Mouse (Mus musculus): Measurements from ENCODE around the gene Zranb3.
"Not testable (repeated sequence)": the region's sequence is repeated elsewhere in the genome, so short reads cannot be mapped to it uniquely, and the experiment has no call there.

Zranb3 gene

GRCm38 (mm10) chr1:128060655-128061344 lies 42.0 kb downstream of the Zranb3 start:
- peak in 1 of 2 experiments; percentile 10 for DNase-seq

- DNase-seq, result no peak
Measured at GRCm38 (mm10) chr1:128058625-128059024, 44.2 kb downstream of the Zranb3 start.

- DNase-seq, result no peak
Measured at GRCm38 (mm10) chr1:128057269-128057668, 45.6 kb downstream of the Zranb3 start.

- DNase-seq, result no peak
Measured at GRCm38 (mm10) chr1:128046920-128047319, 55.9 kb downstream of the Zranb3 start.

GRCm38 (mm10) chr1:128046455-128046854 lies 56.4 kb downstream of the Zranb3 start:
- no peak for DNase-seq

GRCm38 (mm10) chr1:128044181-128044580 lies 58.7 kb downstream of the Zranb3 start:
- DNase-seq, result no peak

GRCm38 (mm10) chr1:128036296-128036695 lies 66.6 kb downstream of the Zranb3 start:
- no peak for DNase-seq

GRCm38 (mm10) chr1:128032123-128032522 lies 70.7 kb downstream of the Zranb3 start:
- DNase-seq, result no peak

GRCm38 (mm10) chr1:128031524-128031923 lies 71.3 kb downstream of the Zranb3 start:
- DNase-seq, result no peak

- no peak for DNase-seq
Measured at GRCm38 (mm10) chr1:128024363-128025114, 78.3 kb downstream of the Zranb3 start.

- no peak for DNase-seq
Measured at GRCm38 (mm10) chr1:128020001-128020770, 82.7 kb downstream of the Zranb3 start.

- DNase-seq, result no peak
Measured at GRCm38 (mm10) chr1:128016035-128016492, 86.8 kb downstream of the Zranb3 start.

- DNase-seq, result no peak
Measured at GRCm38 (mm10) chr1:128013698-128014386, 89.0 kb downstream of the Zranb3 start.

- DNase-seq, result no peak
Measured at GRCm38 (mm10) chr1:128009751-128010150, 93.1 kb downstream of the Zranb3 start.

GRCm38 (mm10) chr1:128006042-128006600 lies 96.7 kb downstream of the Zranb3 start:
- not testable (repeated sequence) for DNase-seq

GRCm38 (mm10) chr1:128004371-128004720 lies 98.5 kb downstream of the Zranb3 start:
- DNase-seq, result no peak

GRCm38 (mm10) chr1:128003712-128004370 lies 99.0 kb downstream of the Zranb3 start:
- no peak for DNase-seq

- no peak for DNase-seq
Measured at GRCm38 (mm10) chr1:128002159-128002558, 100.7 kb downstream of the Zranb3 start.

- not testable (repeated sequence) for DNase-seq
Measured at GRCm38 (mm10) chr1:128000931-128001330, 101.9 kb downstream of the Zranb3 start.

- no peak for DNase-seq
Measured at GRCm38 (mm10) chr1:127993892-127994291, 109.0 kb downstream of the Zranb3 start.

- peak; percentile 78 to 86 for DNase-seq
Measured at GRCm38 (mm10) chr1:127989876-127990731, 112.7 kb downstream of the Zranb3 start.
